Mouse (Mus musculus): ENCODE results near the gene Racgap1.

Racgap1 gene

DNA sequence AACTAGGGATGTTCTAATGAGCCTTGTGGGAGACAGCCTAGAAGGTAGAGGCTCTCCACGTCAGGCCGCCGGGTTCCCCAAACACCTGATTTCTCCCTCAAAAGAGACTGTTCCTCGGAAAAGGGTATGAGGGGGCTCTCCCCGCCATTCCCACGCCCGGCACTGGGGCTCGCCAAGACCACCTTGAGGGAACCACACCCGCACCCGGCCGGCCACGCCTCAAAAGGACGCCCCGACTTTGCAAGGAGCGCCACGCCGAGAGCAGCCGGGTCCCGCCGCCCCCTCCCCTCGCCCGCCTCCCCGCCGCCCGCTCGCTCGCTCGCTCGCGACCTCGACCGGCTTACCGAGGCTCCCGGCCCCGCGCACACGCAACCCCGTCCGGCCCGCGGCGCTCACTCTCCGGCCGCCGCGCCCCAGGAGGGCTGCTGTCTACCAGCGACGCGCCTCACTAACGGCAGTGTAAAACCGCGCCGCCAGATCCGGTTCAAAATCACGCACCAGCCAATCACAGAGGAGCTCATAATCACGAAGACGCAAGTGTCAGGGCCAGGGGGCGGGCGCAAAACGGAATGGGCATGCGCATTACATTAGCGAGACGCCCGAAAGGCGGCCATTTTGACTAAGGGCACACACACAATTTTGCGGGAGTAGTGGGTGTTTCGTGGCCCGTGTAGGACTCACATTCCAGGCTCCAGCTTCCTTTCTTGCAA is at the start of gene Racgap1:
Gene Racgap1, minus strand, starts transcription at position 494 of the 710 bp plus-strand sequence.
- DNase-seq = peak; percentile 98

DNA sequence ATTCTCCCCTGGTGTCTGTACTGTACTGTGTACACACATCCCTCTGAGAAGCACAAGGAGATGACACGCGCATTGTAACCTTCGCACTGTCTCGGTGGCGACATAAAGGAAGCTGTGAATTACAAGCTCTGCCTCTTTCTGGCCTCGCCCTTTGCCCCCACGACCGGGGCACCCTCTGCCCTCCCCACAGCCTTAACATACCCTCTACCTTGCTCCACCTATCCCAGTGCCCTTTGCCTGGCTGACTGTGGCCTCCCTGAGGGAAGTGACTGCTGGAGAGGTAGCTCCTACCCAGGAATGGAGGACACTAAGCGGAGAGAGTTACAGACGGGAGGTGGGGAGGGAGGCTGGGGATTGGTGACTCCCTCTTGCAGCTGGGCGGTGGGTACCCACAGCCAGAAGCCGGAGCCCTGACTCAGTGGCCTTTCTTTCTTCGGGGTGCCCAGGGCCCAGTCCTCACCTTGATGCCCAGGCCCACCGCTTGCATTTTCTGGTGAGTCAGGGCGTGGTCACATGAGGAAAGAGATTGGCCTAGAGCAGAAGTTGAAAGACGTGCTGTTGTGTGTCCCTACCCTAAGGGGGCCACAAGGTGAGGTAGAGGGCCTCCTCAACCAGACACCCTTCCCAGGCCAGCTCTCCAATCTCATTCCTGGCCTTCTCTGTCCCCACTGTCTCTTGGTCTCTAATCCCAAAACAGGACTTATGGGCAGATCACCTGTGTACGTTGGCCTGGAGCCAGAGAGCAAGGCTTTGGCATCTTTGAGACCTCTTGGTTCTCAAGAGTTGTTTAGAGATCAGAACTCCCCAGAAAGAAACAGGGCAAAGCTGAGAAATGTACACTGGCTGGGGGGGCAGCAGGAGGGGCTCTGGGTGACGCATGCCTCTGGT is 49.0 kb upstream of the Racgap1 start:
- no peak for DNase-seq

- no peak for DNase-seq
These were observed 48.3 kb upstream of the Racgap1 start for GRCm38 (mm10) chr15:99699715-99700114.

DNA sequence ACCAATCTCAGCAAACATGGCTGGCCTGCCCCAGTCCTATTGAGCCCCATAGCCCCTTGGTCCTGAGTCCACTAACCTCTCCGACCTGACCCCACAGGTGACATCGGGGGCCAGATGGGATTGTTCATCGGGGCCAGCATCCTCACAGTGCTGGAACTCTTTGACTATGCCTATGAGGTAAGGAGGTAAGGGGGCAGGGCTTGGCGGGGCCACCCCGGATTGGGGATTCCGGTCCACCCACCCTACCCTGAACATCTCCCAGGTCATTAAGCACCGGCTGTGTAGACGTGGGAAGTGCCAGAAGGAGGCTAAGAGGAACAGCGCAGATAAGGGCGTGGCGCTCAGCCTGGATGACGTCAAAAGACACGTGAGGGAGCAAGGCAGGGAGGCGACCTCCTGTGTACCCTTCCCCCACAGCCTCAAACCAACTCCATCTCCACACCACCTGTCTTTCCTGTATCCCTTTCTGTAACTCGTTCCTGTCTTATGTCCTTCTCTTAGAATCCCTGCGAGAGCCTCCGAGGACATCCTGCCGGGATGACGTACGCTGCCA is 47.2 kb upstream of the Racgap1 start:
- no peak for DNase-seq

DNA sequence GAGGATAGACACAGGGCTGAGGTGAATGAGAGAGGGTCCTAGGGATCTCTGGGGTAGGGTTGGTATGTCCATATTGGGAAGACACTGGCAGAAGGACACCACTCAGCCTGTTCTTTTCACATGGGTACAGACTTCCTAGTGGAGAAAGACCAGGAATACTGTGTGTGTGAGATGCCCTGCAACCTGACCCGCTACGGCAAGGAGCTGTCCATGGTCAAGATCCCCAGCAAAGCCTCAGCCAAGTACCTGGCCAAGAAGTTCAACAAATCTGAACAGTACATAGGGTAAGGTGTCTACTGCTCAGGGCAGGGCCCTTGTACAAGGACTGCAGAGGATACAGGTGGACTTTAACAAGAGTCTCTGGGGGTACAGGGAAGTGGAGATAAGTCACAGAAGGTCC is 45.9 kb upstream of the Racgap1 start:
- DNase-seq = no peak

DNA sequence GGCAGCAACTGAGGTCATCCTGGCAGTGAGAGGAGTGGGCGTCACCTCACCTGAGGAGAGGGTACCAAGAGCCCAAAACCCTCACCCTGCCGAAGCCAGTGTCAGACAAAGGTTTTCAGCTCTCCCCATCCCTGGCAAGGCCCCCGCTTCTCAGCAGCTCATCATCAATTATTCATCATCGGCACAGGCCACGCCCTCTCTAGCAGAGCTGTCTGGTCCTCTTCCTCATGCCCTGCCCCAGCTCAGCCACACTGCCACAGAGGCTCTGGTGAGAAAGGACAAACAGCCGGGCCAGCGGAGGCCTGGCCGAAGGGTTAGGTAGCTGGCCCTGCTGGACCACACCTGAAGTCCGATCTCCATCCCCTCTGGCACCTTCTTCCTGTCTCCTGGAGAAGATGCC is 40.5 kb upstream of the Racgap1 start:
- DNase-seq = no peak

DNA sequence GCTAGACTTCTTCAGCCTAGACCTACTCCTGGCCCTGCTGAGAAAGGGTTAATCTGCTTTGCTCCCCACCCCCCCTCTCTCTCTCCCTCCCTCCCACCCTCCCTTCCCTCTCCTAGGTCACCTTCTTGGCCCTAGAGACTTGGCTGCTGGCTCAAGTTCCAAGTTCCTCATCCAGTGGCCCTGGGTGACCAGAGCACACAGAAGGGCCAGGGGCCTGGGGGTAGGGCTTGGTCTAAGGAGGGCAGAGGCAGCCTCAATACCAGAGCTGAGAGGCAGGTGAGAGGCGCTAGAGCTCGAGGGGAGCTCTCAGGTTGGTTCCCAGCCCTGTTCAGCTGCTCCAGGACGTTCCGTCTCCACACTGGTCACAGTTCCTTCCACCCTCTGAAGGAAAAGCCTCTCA is 39.5 kb upstream of the Racgap1 start:
- DNase-seq = no peak

DNA sequence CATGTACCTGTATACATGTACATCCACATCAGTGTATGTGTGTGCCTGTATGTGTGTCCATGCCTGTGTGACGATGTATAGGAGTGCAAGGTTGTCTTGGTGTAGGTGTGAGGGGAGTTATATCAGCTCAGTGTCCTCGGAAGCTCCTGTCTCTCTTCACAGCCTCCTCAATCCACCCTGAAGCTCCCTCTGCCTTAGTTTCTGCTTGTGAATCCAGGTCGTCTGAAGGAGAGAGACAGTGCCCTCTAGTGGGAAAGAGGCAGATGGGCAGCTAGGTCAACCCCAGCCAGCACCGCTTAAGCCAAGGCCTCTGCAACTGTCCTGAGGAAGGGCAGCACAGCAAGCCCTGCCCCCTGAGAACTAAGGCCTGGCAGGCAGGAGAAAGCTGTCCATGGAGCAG is 37.3 kb upstream of the Racgap1 start:
- peak; percentile 78 for DNase-seq

- DNase-seq = no peak
These were observed 32.7 kb upstream of the Racgap1 start for GRCm38 (mm10) chr15:99684156-99684555.

DNA sequence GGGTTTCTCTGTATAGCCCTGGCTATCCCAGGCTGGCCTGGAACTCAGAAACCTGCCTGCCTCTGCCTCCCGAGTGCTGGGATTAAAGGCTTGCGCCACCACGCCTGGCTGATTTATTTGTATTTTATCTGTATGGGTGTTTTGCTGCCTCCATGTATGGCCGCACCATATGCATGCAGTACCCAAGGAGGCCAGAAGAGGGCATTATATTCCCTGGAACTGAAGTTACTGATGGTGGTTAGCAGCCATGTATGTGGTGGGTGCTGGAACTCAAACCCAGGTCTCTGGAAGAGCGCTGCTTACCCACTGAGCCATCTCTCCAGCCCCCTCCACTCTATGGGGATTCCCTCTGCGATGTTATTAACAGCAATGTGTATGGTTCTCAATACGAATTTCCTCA is 31.4 kb upstream of the Racgap1 start:
- no peak for DNase-seq

DNA sequence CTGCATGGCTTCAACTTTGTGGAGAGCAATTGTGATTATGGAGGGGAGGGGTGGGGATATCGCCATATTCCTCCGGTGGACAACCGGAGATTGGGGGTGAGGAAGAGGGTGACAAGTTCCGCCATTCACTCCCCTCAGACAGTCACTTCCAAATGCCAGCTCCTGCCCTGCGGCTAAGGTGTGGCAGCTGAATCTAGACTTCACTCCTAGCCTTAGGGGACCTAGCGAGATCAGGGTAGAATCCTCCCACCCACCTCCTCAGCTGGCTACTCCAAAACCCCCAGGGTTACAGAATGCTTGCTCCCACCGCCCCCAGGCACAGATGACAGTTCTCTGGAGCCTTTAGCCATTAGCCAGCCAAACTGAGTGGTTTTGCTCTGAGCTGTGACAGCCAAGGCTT is 27.6 kb upstream of the Racgap1 start:
- no peak for DNase-seq

DNA sequence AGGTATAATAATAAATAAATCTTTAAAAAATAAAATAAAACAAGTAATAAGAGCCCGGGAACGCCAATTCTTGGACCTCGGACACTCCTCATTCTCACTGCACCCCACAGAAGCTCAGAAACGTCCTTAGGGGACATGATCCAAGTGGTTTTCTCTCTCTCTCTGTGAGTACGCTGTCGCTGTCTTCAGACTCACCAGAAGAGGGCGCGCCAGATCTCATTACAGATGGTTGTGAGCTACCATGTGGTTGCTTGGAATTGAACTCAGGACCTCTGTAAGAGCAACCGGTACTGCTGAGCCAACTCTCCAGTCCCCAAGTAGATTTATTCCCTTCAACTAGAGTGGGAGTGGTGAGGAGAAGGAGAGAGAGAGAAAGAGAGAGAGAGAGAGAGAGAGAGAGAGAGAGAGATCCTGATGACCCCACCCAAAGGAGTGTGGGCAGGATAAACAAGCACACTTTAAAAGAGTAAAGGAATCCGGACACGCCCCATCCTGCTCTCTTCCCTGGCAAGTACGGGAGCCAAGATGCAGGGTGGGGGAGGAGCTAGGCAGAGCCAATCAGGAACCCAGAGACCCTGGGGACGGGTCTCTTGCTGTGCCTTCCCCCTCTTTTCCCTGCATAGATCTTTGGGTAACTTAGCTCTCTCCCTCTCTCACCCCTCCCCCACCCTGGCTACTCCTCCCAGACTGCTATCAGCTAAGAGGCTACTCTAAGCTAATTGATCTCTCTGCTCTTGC is 26.8 kb upstream of the Racgap1 start:
- DNase-seq = peak; percentile 52

DNA sequence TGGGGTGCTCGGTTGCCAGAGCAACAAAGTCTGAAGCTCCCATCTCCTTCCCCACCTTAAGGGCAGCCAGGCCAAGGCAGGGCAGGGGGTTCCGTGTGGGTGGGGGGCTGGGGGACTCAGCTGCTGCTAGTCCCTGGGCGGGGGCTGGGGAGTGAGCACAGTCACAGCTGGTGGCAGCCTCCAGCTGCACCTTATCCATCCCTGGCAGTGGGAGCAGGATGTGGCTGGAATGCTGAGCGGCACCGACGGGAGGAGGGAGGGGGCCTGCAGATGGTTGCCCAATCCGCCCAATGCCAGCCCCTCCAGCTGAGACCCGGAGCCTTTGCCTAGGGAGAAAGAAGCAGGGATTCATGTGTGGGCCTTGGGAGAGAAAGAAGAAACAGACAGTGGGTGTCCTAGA is 25.6 kb upstream of the Racgap1 start:
- DNase-seq = no peak

- no peak for DNase-seq
These were observed 23.4 kb upstream of the Racgap1 start for GRCm38 (mm10) chr15:99674866-99675265.

GRCm38 (mm10) chr15:99671783-99672182 is 20.3 kb upstream of the Racgap1 start:
- DNase-seq = no peak

DNA sequence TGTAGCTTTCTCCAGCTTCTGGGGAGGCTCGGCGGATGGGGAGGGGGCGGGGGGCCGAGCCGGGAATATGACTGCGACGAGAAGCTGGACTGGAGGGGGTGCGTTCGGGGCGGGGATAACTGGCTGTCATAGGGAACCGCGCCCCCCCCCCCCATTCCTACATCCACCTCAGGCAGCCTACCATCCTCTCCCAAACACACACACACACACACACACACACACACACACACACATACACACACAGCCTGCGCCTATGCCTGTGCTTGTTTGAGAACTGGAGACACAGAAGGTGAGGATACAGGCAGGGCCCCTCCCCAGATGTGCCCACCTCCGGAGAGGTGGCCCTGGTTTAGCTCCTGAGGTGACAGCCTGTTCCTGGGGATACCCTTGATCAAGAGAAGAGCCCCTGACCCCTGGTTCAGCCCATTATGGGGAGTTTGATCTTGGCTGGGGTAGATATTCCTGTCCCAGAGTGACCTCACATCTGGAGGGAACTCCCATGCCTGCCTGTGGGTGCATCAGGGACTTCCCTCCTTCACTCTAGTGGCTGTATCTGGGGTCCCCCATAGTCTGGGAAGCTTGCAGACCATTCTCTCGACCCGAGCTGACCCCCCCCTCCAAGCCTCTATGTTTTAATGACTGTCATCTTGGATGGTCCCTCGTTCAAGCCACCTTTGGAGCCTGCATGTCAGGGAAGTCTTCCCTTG is 19.7 kb upstream of the Racgap1 start:
- no peak for DNase-seq

DNA sequence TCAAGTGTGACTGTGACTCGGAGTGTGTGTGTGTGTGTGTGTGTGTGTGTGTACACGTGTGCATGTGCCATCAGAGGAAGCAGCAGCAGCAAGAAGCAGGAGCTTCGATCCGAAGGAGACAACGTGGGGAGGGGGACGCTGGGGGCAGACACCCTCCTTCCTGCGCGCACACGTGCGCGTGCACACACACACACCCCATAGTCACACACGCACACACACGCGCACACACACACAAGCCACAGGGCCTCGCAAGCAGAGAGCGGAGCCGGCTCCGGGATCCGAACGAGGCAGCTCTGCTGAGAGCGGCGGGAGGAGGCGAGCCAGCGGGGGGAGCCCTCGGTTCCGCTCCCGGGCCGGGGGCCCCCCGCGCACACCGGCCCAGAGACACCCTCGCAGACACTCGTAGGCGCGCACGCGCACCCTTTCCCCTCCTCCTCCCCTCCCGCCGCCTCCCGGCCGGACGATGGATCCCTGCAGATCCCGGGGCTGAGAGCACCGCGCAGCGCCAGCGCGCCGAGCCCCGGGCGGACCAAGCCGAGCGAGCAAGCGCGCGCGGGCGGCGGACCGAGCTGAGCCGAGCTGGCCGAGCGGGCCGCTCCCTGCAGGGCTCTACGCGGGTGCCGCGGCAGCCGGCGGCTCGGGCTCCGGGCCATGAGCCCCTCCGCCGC is 18.8 kb upstream of the Racgap1 start, which contains the start of gene Asic1:
Gene Asic1, plus strand, starts transcription at position 215 of the 668 bp plus-strand sequence.
- peak; percentile 72 for DNase-seq

GRCm38 (mm10) chr15:99669392-99669791 is 17.9 kb upstream of the Racgap1 start:
- DNase-seq = no peak

- DNase-seq = peak; percentile 84
These were observed 17.4 kb upstream of the Racgap1 start for GRCm38 (mm10) chr15:99668881-99669280.

DNA sequence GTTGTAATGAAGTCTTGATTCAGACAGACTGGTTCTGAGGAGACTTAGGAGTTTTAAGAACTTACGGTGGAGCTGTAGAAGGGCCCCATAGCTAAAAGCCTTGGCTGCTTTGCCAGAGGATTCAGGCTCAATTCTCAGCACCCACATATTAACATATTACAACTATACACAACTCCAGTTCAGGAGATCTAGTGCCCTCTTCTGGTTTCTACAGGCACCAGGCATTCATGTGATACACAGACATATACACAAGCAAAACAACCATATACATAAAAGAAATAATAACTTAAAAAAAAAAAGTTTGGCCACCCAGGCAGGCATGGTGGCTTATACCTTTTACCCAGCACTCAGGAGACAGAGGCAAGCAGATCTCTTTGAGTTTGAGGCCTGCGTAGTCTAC is 16.1 kb upstream of the Racgap1 start:
- DNase-seq = no peak

DNA sequence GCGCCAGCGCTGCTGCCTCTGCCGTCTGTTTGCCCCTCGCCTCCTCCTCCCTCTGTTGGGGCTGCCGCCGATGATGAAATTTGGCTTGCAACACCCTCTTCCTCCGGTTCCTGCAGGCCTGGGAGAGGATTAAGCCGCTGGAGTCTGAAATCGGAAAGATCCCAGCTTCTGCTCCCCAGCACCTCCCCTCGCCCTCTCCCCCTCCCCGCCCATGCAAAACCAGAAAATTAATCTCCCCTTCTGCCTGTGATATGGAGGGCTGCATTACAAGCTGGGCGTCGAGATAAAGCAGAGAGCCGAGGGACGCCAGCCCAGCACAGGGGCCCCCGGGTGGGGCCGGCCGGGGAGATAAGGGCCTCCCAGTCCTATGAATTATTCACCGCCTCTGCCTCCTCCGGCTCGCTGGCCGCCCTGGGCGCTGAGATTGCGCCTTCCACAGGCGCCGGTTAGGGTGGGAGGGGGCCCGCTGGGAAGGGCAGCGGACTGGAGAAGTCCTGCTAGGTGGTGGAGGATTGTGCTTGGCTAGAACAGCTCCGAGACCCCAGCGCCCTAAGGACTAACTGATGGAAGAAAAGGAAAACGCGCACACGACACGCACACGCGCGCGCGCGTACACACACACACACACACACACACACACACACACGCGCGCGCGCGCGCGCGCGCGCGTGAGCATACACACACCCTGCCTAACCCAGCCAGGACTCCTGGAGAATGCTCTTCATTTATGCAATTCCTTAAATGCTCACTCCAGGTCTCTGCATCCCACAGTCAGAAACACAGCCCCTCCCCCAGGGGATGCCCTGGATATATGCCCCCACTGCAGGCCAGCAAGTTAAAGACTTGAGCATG is 13.4 kb upstream of the Racgap1 start:
- peak; percentile 81 for DNase-seq
